Mouse (Mus musculus) thymus, adult 2 months (tissue): ENCODE results near the gene 4930523C07Rik.

Experiments used
- CTCF ChIP-seq: fragments of 200-500 bp; IDR thresholded peaks from 2 replicates; pipeline ENCODE4 v1.5.1; 2012; ENCODE audit warnings: mild to moderate bottlenecking, control low read depth, low read length, moderate library complexity, borderline replicate concordance; ENCODE audit not compliant: control insufficient read depth, poor library complexity, insufficient read depth; ENCODE audit errors: extremely low read depth
- POLR2A ChIP-seq: fragments of 200-500 bp; IDR thresholded peaks from 2 replicates; pipeline ENCODE4 v1.6.1; 2012; ENCODE audit warnings: mild to moderate bottlenecking, low read length, control low read depth, moderate library complexity; ENCODE audit not compliant: control insufficient read depth, poor library complexity, insufficient read depth; ENCODE audit errors: extremely low read depth

GRCm38 (mm10) chr1:160080800-160081436, 36.7 kb downstream of the 4930523C07Rik start:
- TF ChIP-seq CTCF: no peak
- TF ChIP-seq POLR2A: no peak
